Mouse (Mus musculus) MEL (cell line): ENCODE results near the gene Ankrd39. TPM values are rescaled to one million over a fixed set of nuclear protein-coding genes. Genes with fewer than 3 reads are reported as not detected.

Source experiments
- DNase-seq: peaks from one replicate; pipeline ENCODE4 v3.0.0; 2011; ENCODE audit warnings: low read depth, low spot score
- H3K27ac ChIP-seq: 2 replicates; pipeline ENCODE4 v1.5.1; 2012; ENCODE audit warnings: low read depth, mild to moderate bottlenecking, control low read depth, low read length, moderate library complexity; ENCODE audit not compliant: control insufficient read depth
- H3K27me3 ChIP-seq, 2 experiments: fragments of 150-350 bp in 1 of 2; sonication (generic) in 1 of 2; 2 replicates each; pipeline ENCODE4 v1.6.1; 2012; ENCODE audit warnings: low read length in 2 of 2, mild to moderate bottlenecking in 2 of 2, improper control_type of control experiment in 1 of 2, moderate library complexity in 1 of 2; ENCODE audit not compliant: insufficient read depth in 2 of 2, control insufficient read depth in 1 of 2
- H3K36me3 ChIP-seq, 2 experiments: 2 replicates each; pipeline ENCODE4 v1.6.1; 2012 to 2014; ENCODE audit warnings: low read length in 2 of 2, improper control_type of control experiment in 1 of 2, inconsistent platforms in 1 of 2, mild to moderate bottlenecking in 1 of 2; ENCODE audit not compliant: insufficient read depth in 2 of 2, control insufficient read depth in 1 of 2
- H3K4me1 ChIP-seq, 2 experiments: fragments of 150-350 bp in 1 of 2; sonication (generic) in 1 of 2; 2 replicates each; pipeline ENCODE4 v1.6.1; 2012; ENCODE audit warnings: low read length in 2 of 2, improper control_type of control experiment in 1 of 2, mild to moderate bottlenecking in 1 of 2; ENCODE audit not compliant: insufficient read depth in 2 of 2, control insufficient read depth in 1 of 2
- H3K4me3 ChIP-seq, 2 experiments: fragments of 150-350 bp in 1 of 2; sonication (generic) in 1 of 2; 2 replicates each; pipeline ENCODE4 v1.5.1; 2012; ENCODE audit warnings: low read depth in 2 of 2, low read length in 2 of 2, mild to moderate bottlenecking in 2 of 2, moderate library complexity in 2 of 2, control low read depth in 1 of 2, improper control_type of control experiment in 1 of 2; ENCODE audit not compliant: control insufficient read depth in 1 of 2, insufficient read depth in 1 of 2
- H3K79me2 ChIP-seq: 2 replicates; pipeline ENCODE4 v1.6.1; 2012; ENCODE audit warnings: mild to moderate bottlenecking, low read length, moderate library complexity; ENCODE audit not compliant: control insufficient read depth, poor library complexity, insufficient read depth
- H3K9ac ChIP-seq: 2 replicates; pipeline ENCODE4 v1.6.1; 2012; ENCODE audit warnings: low read depth, mild to moderate bottlenecking, control low read depth, low read length, moderate library complexity; ENCODE audit not compliant: control insufficient read depth, poor library complexity, severe bottlenecking
- H3K9me3 ChIP-seq: fragments of 150-350 bp; sonication (generic); replicated peaks from 2 replicates; pipeline ENCODE4 v1.6.1; 2012; ENCODE audit warnings: mild to moderate bottlenecking, low read length, improper control_type of control experiment, moderate library complexity; ENCODE audit not compliant: insufficient read depth
- BHLHE40 ChIP-seq: IDR thresholded peaks from 2 replicates; pipeline ENCODE4 v1.6.1; 2012; ENCODE audit warnings: low read depth, mild to moderate bottlenecking, inconsistent platforms, low read length, improper control_type of control experiment, borderline replicate concordance
- CHD1 ChIP-seq: IDR thresholded peaks from 2 replicates; pipeline ENCODE4 v1.6.1; 2012; ENCODE audit warnings: low read depth, mild to moderate bottlenecking, inconsistent platforms, low read length, improper control_type of control experiment
- CHD2 ChIP-seq: IDR thresholded peaks from 2 replicates; pipeline ENCODE4 v1.6.1; 2011; ENCODE audit warnings: low read length, improper control_type of control experiment
- CTCF ChIP-seq, 3 experiments: IDR thresholded peaks in 2 of 3; conservative IDR thresholded peaks in 1 of 3; 2 replicates each; pipeline ENCODE4 v1.5.1; 2011 to 2012; ENCODE audit warnings: low read length in 3 of 3, low read depth in 2 of 3, mild to moderate bottlenecking in 2 of 3, improper control_type of control experiment in 1 of 3, inconsistent platforms in 1 of 3, mixed read lengths in 1 of 3, moderate library complexity in 1 of 3; ENCODE audit not compliant: control insufficient read depth in 1 of 3, insufficient read depth in 1 of 3, poor library complexity in 1 of 3, severe bottlenecking in 1 of 3
- E2F4 ChIP-seq: IDR thresholded peaks from 2 replicates; pipeline ENCODE4 v1.6.1; 2011; ENCODE audit warnings: low read depth, low read length, improper control_type of control experiment, borderline replicate concordance
- ELF1 ChIP-seq: IDR thresholded peaks from 2 replicates; pipeline ENCODE4 v1.6.1; 2014; ENCODE audit warnings: low read depth, mild to moderate bottlenecking, inconsistent platforms, low read length, improper control_type of control experiment, moderate library complexity
- EP300 ChIP-seq, 2 experiments: IDR thresholded peaks; 2 replicates each; pipeline ENCODE4 v1.6.1; 2011; ENCODE audit warnings: improper control_type of control experiment in 2 of 2, low read length in 2 of 2, low read depth in 1 of 2, mild to moderate bottlenecking in 1 of 2
- ETS1 ChIP-seq: IDR thresholded peaks from 2 replicates; pipeline ENCODE4 v1.6.1; 2012; ENCODE audit warnings: low read depth, mild to moderate bottlenecking, inconsistent platforms, low read length, improper control_type of control experiment, moderate library complexity
- GABPA ChIP-seq: IDR thresholded peaks from 2 replicates; pipeline ENCODE4 v1.6.1; 2012; ENCODE audit warnings: low read depth, mild to moderate bottlenecking, inconsistent platforms, low read length, improper control_type of control experiment, moderate library complexity
- GATA1 ChIP-seq: IDR thresholded peaks from 2 replicates; pipeline ENCODE4 v1.6.1; 2011; ENCODE audit warnings: low read depth, low read length, improper control_type of control experiment
- HCFC1 ChIP-seq: IDR thresholded peaks from 2 replicates; pipeline ENCODE4 v1.6.1; 2012; ENCODE audit warnings: low read depth, mild to moderate bottlenecking, inconsistent platforms, low read length, improper control_type of control experiment, moderate library complexity
- JUND ChIP-seq: IDR thresholded peaks from 2 replicates; pipeline ENCODE4 v1.6.1; 2011; ENCODE audit warnings: low read depth, mild to moderate bottlenecking, improper control_type of control experiment, low read length
- KAT2A ChIP-seq: conservative IDR thresholded peaks from 2 replicates; pipeline ENCODE4 v1.6.1; 2012; ENCODE audit warnings: low read depth, low read length, improper control_type of control experiment, inconsistent platforms
- MAFK ChIP-seq: IDR thresholded peaks from 2 replicates; pipeline ENCODE4 v1.6.1; 2011; ENCODE audit warnings: low read depth, mild to moderate bottlenecking, low read length, improper control_type of control experiment, borderline replicate concordance
- MAX ChIP-seq: IDR thresholded peaks from 2 replicates; pipeline ENCODE4 v1.6.1; 2011; ENCODE audit warnings: low read length, improper control_type of control experiment
- MAZ ChIP-seq: IDR thresholded peaks from 2 replicates; pipeline ENCODE4 v1.6.1; 2012; ENCODE audit warnings: low read depth, mild to moderate bottlenecking, inconsistent platforms, low read length, improper control_type of control experiment
- MEF2A ChIP-seq: IDR thresholded peaks from 2 replicates; pipeline ENCODE4 v1.6.1; 2014; ENCODE audit warnings: low read depth, mild to moderate bottlenecking, inconsistent platforms, low read length, improper control_type of control experiment; ENCODE audit not compliant: poor library complexity, insufficient replicate concordance, severe bottlenecking; ENCODE audit errors: extremely low read depth
- MYB ChIP-seq: IDR thresholded peaks from 2 replicates; pipeline ENCODE4 v1.6.1; 2011; ENCODE audit warnings: mild to moderate bottlenecking, low read depth, low read length, improper control_type of control experiment
- MYC ChIP-seq: IDR thresholded peaks from 2 replicates; pipeline ENCODE4 v1.6.1; 2011; ENCODE audit warnings: low read depth, mild to moderate bottlenecking, low read length, improper control_type of control experiment, moderate library complexity
- NELFE ChIP-seq: IDR thresholded peaks from 2 replicates; pipeline ENCODE4 v1.6.1; 2011; ENCODE audit warnings: low read depth, low read length, improper control_type of control experiment
- NRF1 ChIP-seq: IDR thresholded peaks from 2 replicates; pipeline ENCODE4 v1.6.1; 2014; ENCODE audit warnings: low read depth, mild to moderate bottlenecking, inconsistent platforms, low read length, improper control_type of control experiment, moderate library complexity; ENCODE audit not compliant: poor library complexity, insufficient read depth, severe bottlenecking
- POLR2A ChIP-seq, 2 experiments: IDR thresholded peaks; 2 replicates each; pipeline ENCODE4 v1.6.1; 2011 to 2012; ENCODE audit warnings: low read length in 2 of 2, mild to moderate bottlenecking in 2 of 2, control low read depth in 1 of 2, improper control_type of control experiment in 1 of 2, low read depth in 1 of 2, moderate library complexity in 1 of 2; ENCODE audit not compliant: control insufficient read depth in 1 of 2, insufficient read depth in 1 of 2, poor library complexity in 1 of 2
- POLR2AphosphoS2 ChIP-seq: IDR thresholded peaks from 2 replicates; pipeline ENCODE4 v1.6.1; 2011; ENCODE audit warnings: low read length, improper control_type of control experiment
- POLR2AphosphoS5 ChIP-seq: IDR thresholded peaks from 2 replicates; pipeline ENCODE4 v1.6.1; 2012; ENCODE audit warnings: low read depth, borderline replicate concordance, mild to moderate bottlenecking, inconsistent platforms, low read length, moderate library complexity, mixed read lengths
- RCOR1 ChIP-seq: IDR thresholded peaks from 2 replicates; pipeline ENCODE4 v1.6.1; 2012; ENCODE audit warnings: low read depth, mild to moderate bottlenecking, inconsistent platforms, low read length, improper control_type of control experiment
- SIN3A ChIP-seq: IDR thresholded peaks from 2 replicates; pipeline ENCODE4 v1.6.1; 2012; ENCODE audit warnings: low read length, improper control_type of control experiment, inconsistent platforms
- SMC3 ChIP-seq: IDR thresholded peaks from 2 replicates; pipeline ENCODE4 v1.6.1; 2011; ENCODE audit warnings: low read depth, low read length, improper control_type of control experiment
- TAL1 ChIP-seq: IDR thresholded peaks from 2 replicates; pipeline ENCODE4 v1.6.1; 2012; ENCODE audit warnings: mild to moderate bottlenecking, inconsistent platforms, low read length, moderate library complexity, mixed read lengths
- TBP ChIP-seq: IDR thresholded peaks from 2 replicates; pipeline ENCODE4 v1.8.0; 2011; ENCODE audit warnings: low read depth, low read length, improper control_type of control experiment
- TCF12 ChIP-seq: IDR thresholded peaks from 2 replicates; pipeline ENCODE4 v1.6.1; 2014; ENCODE audit warnings: low read depth, mild to moderate bottlenecking, inconsistent platforms, low read length, improper control_type of control experiment, moderate library complexity
- USF1 ChIP-seq: IDR thresholded peaks from 2 replicates; pipeline ENCODE4 v1.6.1; 2014; ENCODE audit warnings: low read depth, mild to moderate bottlenecking, inconsistent platforms, low read length, improper control_type of control experiment, moderate library complexity
- USF2 ChIP-seq, 2 experiments: IDR thresholded peaks; 2 replicates each; pipeline ENCODE4 v1.6.1; 2011 to 2012; ENCODE audit warnings: improper control_type of control experiment in 2 of 2, low read length in 2 of 2, borderline replicate concordance in 1 of 2, inconsistent platforms in 1 of 2, low read depth in 1 of 2, mild to moderate bottlenecking in 1 of 2; ENCODE audit not compliant: insufficient read depth in 1 of 2
- ZC3H11A ChIP-seq: IDR thresholded peaks from 2 replicates; pipeline ENCODE4 v1.6.1; 2012; ENCODE audit warnings: low read depth, mild to moderate bottlenecking, inconsistent platforms, low read length, improper control_type of control experiment
- ZKSCAN1 ChIP-seq: IDR thresholded peaks from 2 replicates; pipeline ENCODE4 v1.6.1; 2012; ENCODE audit warnings: low read depth, mild to moderate bottlenecking, inconsistent platforms, low read length, improper control_type of control experiment, moderate library complexity
- ZMIZ1 ChIP-seq: IDR thresholded peaks from 2 replicates; pipeline ENCODE4 v1.6.1; 2012; ENCODE audit warnings: low read depth, mild to moderate bottlenecking, inconsistent platforms, low read length, improper control_type of control experiment, moderate library complexity
- ZNF384 ChIP-seq: IDR thresholded peaks from 2 replicates; pipeline ENCODE4 v1.6.1; 2012; ENCODE audit warnings: low read depth, mild to moderate bottlenecking, inconsistent platforms, low read length, improper control_type of control experiment
- polyA plus RNA-seq, 2 experiments: library from polyadenylated mRNA; stranded (reverse) in 1 of 2; unstranded in 1 of 2; fragments of >175 nt in 1 of 2; fragments of >200 nt in 1 of 2; gene quantifications; 2 replicates each; pipeline versions ENCODE4 v1.2.1 to v1.2.4; 2012; ENCODE audit warnings: low replicate concordance in 2 of 2, low read depth in 1 of 2; ENCODE audit not compliant: insufficient read length in 2 of 2, insufficient read depth in 1 of 2, missing spikeins in 1 of 2
- total RNA-seq: library from RNA; depleted of rRNA; stranded (reverse); fragments of 300-350 nt; gene quantifications from 2 replicates; pipeline ENCODE4 v1.2.3, GENCODE M21; 2012; rRNA removed

Gene Ankrd39
- 8.8 and 9.7 TPM in 2 replicates for total RNA-seq
- 10 to 100 TPM in 1 of 2 experiments, not detected in 1; 14.4 TPM for polyA plus RNA-seq

DNA sequence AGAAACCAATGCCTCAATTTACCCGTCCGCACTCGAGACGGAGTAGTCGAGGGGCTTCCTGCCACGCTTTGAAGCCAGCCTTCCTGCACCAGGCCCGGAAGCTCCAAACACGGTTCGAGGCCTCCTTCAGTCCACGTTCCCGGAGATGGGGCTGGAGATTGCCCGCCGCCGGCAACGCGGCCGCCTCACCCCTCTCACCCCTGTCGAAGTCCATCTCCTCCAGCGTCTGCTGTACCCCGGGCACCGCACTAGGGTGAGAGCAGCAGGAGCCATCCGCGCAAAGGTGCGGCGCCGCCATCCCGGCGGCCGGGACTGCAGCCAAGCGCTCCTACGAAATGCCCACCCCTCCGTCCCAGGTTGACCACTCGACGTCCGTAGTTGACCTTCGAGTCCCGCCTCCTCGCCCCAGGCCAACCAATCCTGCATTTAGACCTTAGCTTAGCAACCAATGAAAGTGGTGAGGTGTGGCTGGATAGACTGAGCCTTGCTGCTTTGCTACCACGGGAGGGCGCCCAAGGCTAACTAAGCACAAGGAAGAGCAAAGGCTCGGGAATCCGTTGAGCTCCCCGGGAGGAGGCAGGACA lies at the start of gene Ankrd39:
Gene Ankrd39 (minus strand): TSS at position 558 of the 584 bp plus-strand sequence.
- Histone ChIP-seq H3K4me3 (peak within 1 kb of the TSS; percentile 69 to 75), H3K9me3 (no peaks in the 10 kb centered on the region), H3K36me3 (no peaks in the 10 kb centered on the region), H3K79me2 (peaks cover 4% of the 10 kb centered on the region), H3K27me3 (no peaks in the 10 kb centered on the region), H3K27ac (peak within 1 kb of the TSS; percentile 13), H3K9ac (peak within 1 kb of the TSS; percentile 77), H3K4me1 (peaks cover 0 to 3% of the 10 kb centered on the region in 2 experiments; a peak in 3 of 4 replicates)
- peak; percentile 99 for DNase-seq
- TF ChIP-seq POLR2AphosphoS5 (no peak), SIN3A (peak; percentile 72), MYC (peak; percentile 9), SMC3 (peak; percentile 94), USF2 (IDR thresholded peaks at IDR 0.05; ENCODE audit: borderline replicate concordance in 1 of 2, insufficient read depth in 1 of 2, low read depth in 1 of 2, low read length in 2 of 2) (no peak), GATA1 (no peak), CTCF (IDR thresholded peaks at IDR 0.05 in 2 of 3, conservative IDR thresholded peaks at IDR 0.05 in 1 of 3; ENCODE audit: control insufficient read depth in 1 of 3, insufficient read depth in 1 of 3, low read depth in 2 of 3, low read length in 3 of 3, poor library complexity in 1 of 3, severe bottlenecking in 1 of 3) (peak; percentile 96 to 99 (median 96)), MAX (peak; percentile 63), MYB (no peak), EP300 (IDR thresholded peaks at IDR 0.05; ENCODE audit: low read depth in 1 of 2, low read length in 2 of 2) (peak in 1 of 2 experiments; percentile 11; a peak in 1 of 4 replicates), TAL1 (no peak), BHLHE40 (no peak), ZMIZ1 (0 out of 2 replicates have a peak, but pooled peaks have one; percentile 52), CHD1 (no peak), TBP (peak; percentile 22; the same call in 1 of the 2 replicates), TCF12 (no peak), KAT2A (no peak; the same call in 1 of the 2 replicates), MEF2A (no peak), POLR2A (IDR thresholded peaks at IDR 0.05; ENCODE audit: control insufficient read depth in 1 of 2, insufficient read depth in 1 of 2, low read depth in 1 of 2, low read length in 2 of 2, poor library complexity in 1 of 2) (peak; percentile 82 to 88), GABPA (no peak), CHD2 (peak; percentile 77), NRF1 (peak; percentile 23; the same call in 1 of the 2 replicates), MAFK (no peak), E2F4 (no peak), ZKSCAN1 (no peak), NELFE (peak; percentile 73), HCFC1 (peak; percentile 56; the same call in 1 of the 2 replicates), MAZ (peak; percentile 68; the same call in 1 of the 2 replicates), ELF1 (peak; percentile 49; the same call in 1 of the 2 replicates), USF1 (no peak), ZNF384 (no peak), POLR2AphosphoS2 (peak; percentile 68; the same call in 1 of the 2 replicates), ETS1 (no peak), JUND (no peak), RCOR1 (no peak; the same call in 1 of the 2 replicates), ZC3H11A (peak; percentile 94)
